Mouse (Mus musculus) thymus, postnatal 36 days (tissue): ENCODE results near the gene Bnip3.

Source experiments
- DNase-seq, 2 experiments: peaks; one replicate each; pipeline ENCODE4 v3.0.0; 2022; ENCODE audit warnings: mixed read lengths in 2 of 2

Gene Bnip3

GRCm38 (mm10) chr7:138841436-138842151, 67.7 kb downstream of the Bnip3 start:
- DNase-seq, result no peak
